Mouse (Mus musculus): Measurements from ENCODE around the gene Jak1.

GRCm38 (mm10) chr4:101288292-101288691 lies 23.2 kb upstream of the Jak1 start:
- no peak for TF ChIP-seq CTCF (IDR thresholded peaks at IDR 0.05; ENCODE audit: insufficient read depth, low read length)
- no peak for TF ChIP-seq POLR2A (IDR thresholded peaks at IDR 0.05; ENCODE audit: borderline replicate concordance, extremely low read depth, low read depth, low read length)

All from lung, adult 2 months (tissue).